Mouse (Mus musculus): ENCODE data around the gene Rcn1. TPM values are rescaled to one million over a fixed set of nuclear protein-coding genes. Genes with fewer than 3 reads are reported as not detected.

Rcn1 gene
- polyA plus RNA-seq, 1 experiment = 73.8 TPM

DNA sequence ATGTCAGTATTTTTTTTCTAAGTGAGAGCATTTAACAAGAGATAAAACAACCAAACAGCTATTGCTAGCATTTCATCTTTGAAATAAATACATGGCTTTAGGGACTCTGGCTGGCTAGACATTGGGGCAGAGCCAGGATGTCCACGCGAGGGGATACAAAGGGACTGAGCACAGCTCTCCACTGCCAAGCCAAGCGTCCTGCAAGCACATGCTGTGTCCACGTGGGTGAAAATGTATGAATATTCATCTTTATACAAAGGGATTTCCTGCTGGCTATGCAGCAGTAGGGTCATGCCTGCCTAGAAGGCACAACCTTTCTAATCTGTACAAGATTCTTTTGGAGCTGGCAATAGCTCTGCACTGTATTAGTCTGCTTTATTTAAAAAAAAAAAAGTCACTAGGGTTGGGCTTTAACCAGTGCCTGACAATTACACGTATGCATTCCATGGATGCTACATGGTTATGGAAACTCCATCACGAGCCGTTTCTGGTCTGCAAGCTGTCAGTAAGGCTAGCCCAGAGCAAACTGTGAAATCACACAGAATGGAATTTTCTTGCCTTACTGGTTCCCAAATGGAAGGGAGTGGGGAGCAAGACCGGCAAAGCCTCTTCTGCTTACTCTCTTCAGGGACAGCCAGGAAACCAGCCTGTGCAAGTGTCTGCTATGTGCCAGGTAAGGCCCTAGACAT is 17.7 kb upstream of the Rcn1 start:
- Histone ChIP-seq H3K27ac (ENCODE audit: insufficient read depth, low read length) (no peak overlapping the region), H3K36me3 (ENCODE audit: control insufficient read depth, insufficient read depth, low read length, poor library complexity, severe bottlenecking) (no peaks in the 10 kb centered on the region), H3K27me3 (ENCODE audit: control insufficient read depth, insufficient read depth, low read length, poor library complexity, severe bottlenecking) (no peaks in the 10 kb centered on the region), H3K9ac (ENCODE audit: low read depth, poor library complexity, severe bottlenecking) (no peak overlapping the region), H3K9me3 (replicated peaks; ENCODE audit: control insufficient read depth, insufficient read depth, low read length, poor library complexity, severe bottlenecking) (no peaks in the 10 kb centered on the region), H3K4me1 (ENCODE audit: control insufficient read depth, insufficient read depth, low read length) (no peaks in the 10 kb centered on the region), H3K4me3 (ENCODE audit: low read depth, low read length) (no peak overlapping the region)
- TF ChIP-seq EP300 (IDR thresholded peaks at IDR 0.05; ENCODE audit: insufficient read depth, low read depth, low read length) (no peak), POLR2A (IDR thresholded peaks at IDR 0.05; ENCODE audit: insufficient read depth, low read length) (no peak), CTCF (IDR thresholded peaks at IDR 0.05; ENCODE audit: low read depth, low read length) (no peak)

DNA sequence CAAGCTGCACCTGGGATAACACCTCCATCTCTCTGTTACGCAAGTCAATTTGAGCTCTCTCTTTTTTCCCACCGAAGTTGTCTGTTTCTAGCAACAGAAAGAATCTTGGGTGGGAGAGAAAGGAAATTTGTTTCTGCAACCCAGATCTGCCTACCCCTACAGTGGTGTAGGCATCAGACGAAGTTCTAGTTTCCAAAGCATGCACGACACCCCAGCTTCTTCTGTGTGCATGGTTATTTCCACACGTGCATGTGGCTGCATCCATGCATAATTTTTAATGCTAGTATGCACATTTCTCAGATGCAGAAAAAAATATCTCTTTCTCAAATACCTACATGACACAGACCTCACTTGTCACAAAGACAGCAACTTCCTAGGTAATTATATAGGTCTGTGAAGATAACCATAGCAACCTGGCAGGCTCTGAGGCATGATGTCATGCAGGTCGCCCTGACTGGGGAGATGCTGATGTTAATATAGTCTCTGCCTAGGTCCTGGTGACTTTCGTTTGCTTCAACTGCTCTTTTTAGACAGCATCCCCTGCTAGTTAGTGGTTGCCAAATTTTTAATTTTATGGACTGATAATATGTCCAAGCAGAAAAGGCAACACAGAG is 17.0 kb upstream of the Rcn1 start:
- Histone ChIP-seq H3K9me3 (replicated peaks; ENCODE audit: control insufficient read depth, insufficient read depth, low read length, poor library complexity, severe bottlenecking) (no peaks in the 10 kb centered on the region), H3K4me3 (ENCODE audit: low read depth, low read length) (no peak overlapping the region), H3K27ac (ENCODE audit: insufficient read depth, low read length) (no peak overlapping the region), H3K4me1 (ENCODE audit: control insufficient read depth, insufficient read depth, low read length) (no peaks in the 10 kb centered on the region), H3K9ac (ENCODE audit: low read depth, poor library complexity, severe bottlenecking) (no peak overlapping the region), H3K27me3 (ENCODE audit: control insufficient read depth, insufficient read depth, low read length, poor library complexity, severe bottlenecking) (no peaks in the 10 kb centered on the region), H3K36me3 (ENCODE audit: control insufficient read depth, insufficient read depth, low read length, poor library complexity, severe bottlenecking) (no peaks in the 10 kb centered on the region)
- no peak for TF ChIP-seq POLR2A (IDR thresholded peaks at IDR 0.05; ENCODE audit: insufficient read depth, low read length)
- no peak for TF ChIP-seq CTCF (IDR thresholded peaks at IDR 0.05; ENCODE audit: low read depth, low read length)
- no peak for TF ChIP-seq EP300 (IDR thresholded peaks at IDR 0.05; ENCODE audit: insufficient read depth, low read depth, low read length)

DNA sequence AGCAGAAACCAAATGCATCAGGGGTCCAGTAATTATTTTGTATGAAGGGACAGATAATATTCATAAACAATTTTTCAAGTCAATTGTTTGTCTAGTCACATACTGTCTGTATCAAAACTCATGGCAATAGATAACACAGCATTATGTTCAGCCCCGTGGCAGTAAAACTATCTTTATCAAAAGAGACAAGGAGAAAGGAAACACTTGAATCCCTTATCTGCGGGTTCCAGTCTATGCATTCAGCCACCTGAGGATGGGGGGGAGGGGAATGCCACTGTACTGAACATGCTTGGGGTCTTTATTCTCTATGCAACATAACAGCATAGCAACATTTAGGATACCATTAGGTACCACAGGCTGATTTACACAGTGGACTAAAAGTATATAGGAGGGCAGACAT is 15.2 kb upstream of the Rcn1 start:
- H3K36me3 ChIP-seq (ENCODE audit: control insufficient read depth, insufficient read depth, low read length, poor library complexity, severe bottlenecking) = no peaks in the 10 kb centered on the region
- no peak overlapping the region for H3K27ac ChIP-seq (ENCODE audit: insufficient read depth, low read length)
- no peaks in the 10 kb centered on the region for H3K27me3 ChIP-seq (ENCODE audit: control insufficient read depth, insufficient read depth, low read length, poor library complexity, severe bottlenecking)
- H3K4me3 ChIP-seq (ENCODE audit: low read depth, low read length) = no peak overlapping the region
- H3K4me1 ChIP-seq (ENCODE audit: control insufficient read depth, insufficient read depth, low read length) = no peaks in the 10 kb centered on the region
- H3K9me3 ChIP-seq (replicated peaks; ENCODE audit: control insufficient read depth, insufficient read depth, low read length, poor library complexity, severe bottlenecking) = no peaks in the 10 kb centered on the region
- H3K9ac ChIP-seq (ENCODE audit: low read depth, poor library complexity, severe bottlenecking) = no peak overlapping the region
- no peak for TF ChIP-seq EP300 (IDR thresholded peaks at IDR 0.05; ENCODE audit: insufficient read depth, low read depth, low read length)
- TF ChIP-seq CTCF (IDR thresholded peaks at IDR 0.05; ENCODE audit: low read depth, low read length) = no peak
- TF ChIP-seq POLR2A (IDR thresholded peaks at IDR 0.05; ENCODE audit: insufficient read depth, low read length) = no peak

GRCm38 (mm10) chr2:105409253-105409652 is 10.1 kb upstream of the Rcn1 start:
- Histone ChIP-seq H3K4me3 (ENCODE audit: low read depth, low read length) (no peak overlapping the region), H3K27ac (ENCODE audit: insufficient read depth, low read length) (no peak overlapping the region), H3K9me3 (replicated peaks; ENCODE audit: control insufficient read depth, insufficient read depth, low read length, poor library complexity, severe bottlenecking) (no peaks in the 10 kb centered on the region), H3K4me1 (ENCODE audit: control insufficient read depth, insufficient read depth, low read length) (peaks cover 3% of the 10 kb centered on the region), H3K36me3 (ENCODE audit: control insufficient read depth, insufficient read depth, low read length, poor library complexity, severe bottlenecking) (no peaks in the 10 kb centered on the region), H3K27me3 (ENCODE audit: control insufficient read depth, insufficient read depth, low read length, poor library complexity, severe bottlenecking) (no peaks in the 10 kb centered on the region; the same call in 1 of the 2 replicates), H3K9ac (ENCODE audit: low read depth, poor library complexity, severe bottlenecking) (no peak overlapping the region)
- TF ChIP-seq POLR2A (IDR thresholded peaks at IDR 0.05; ENCODE audit: insufficient read depth, low read length) (no peak), CTCF (IDR thresholded peaks at IDR 0.05; ENCODE audit: low read depth, low read length) (no peak), EP300 (IDR thresholded peaks at IDR 0.05; ENCODE audit: insufficient read depth, low read depth, low read length) (no peak)

GRCm38 (mm10) chr2:105408511-105408910 is 9.4 kb upstream of the Rcn1 start:
- no peaks in the 10 kb centered on the region for H3K9me3 ChIP-seq (replicated peaks; ENCODE audit: control insufficient read depth, insufficient read depth, low read length, poor library complexity, severe bottlenecking)
- H3K4me3 ChIP-seq (ENCODE audit: low read depth, low read length) = no peak overlapping the region
- H3K27ac ChIP-seq (ENCODE audit: insufficient read depth, low read length) = no peak overlapping the region
- peaks cover 3% of the 10 kb centered on the region for H3K4me1 ChIP-seq (ENCODE audit: control insufficient read depth, insufficient read depth, low read length)
- H3K9ac ChIP-seq (ENCODE audit: low read depth, poor library complexity, severe bottlenecking) = no peak overlapping the region
- no peaks in the 10 kb centered on the region; the same call in 1 of the 2 replicates for H3K27me3 ChIP-seq (ENCODE audit: control insufficient read depth, insufficient read depth, low read length, poor library complexity, severe bottlenecking)
- TF ChIP-seq POLR2A (IDR thresholded peaks at IDR 0.05; ENCODE audit: insufficient read depth, low read length) (no peak), CTCF (IDR thresholded peaks at IDR 0.05; ENCODE audit: low read depth, low read length) (no peak), EP300 (IDR thresholded peaks at IDR 0.05; ENCODE audit: insufficient read depth, low read depth, low read length) (no peak)
- H3K36me3 ChIP-seq (ENCODE audit: control insufficient read depth, insufficient read depth, low read length, poor library complexity, severe bottlenecking) = no peaks in the 10 kb centered on the region

DNA sequence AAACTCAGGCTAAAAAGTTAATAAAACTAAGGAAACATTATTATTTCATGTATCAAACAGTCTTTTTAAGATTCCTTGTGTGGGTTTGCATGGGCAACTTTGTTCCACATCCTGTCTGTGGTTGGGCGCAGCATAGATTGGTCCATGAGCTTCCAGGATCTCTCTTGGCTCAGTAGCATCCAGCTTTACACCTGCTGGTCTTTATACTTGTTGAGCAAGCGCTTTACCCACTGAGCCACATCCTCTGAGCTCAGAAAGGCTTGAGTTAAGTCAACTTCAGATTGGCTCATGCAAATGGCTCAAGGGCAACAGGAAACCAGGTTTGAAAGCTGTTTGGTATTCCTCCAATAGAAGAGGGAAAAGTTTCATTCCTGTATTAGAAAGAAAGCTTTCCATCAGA is 3.1 kb upstream of the Rcn1 start:
- no peak overlapping the region for H3K27ac ChIP-seq (ENCODE audit: insufficient read depth, low read length)
- H3K27me3 ChIP-seq (ENCODE audit: control insufficient read depth, insufficient read depth, low read length, poor library complexity, severe bottlenecking) = no peaks in the 10 kb centered on the region; the same call in 1 of the 2 replicates
- H3K9me3 ChIP-seq (replicated peaks; ENCODE audit: control insufficient read depth, insufficient read depth, low read length, poor library complexity, severe bottlenecking) = no peaks in the 10 kb centered on the region
- no peak for TF ChIP-seq EP300 (IDR thresholded peaks at IDR 0.05; ENCODE audit: insufficient read depth, low read depth, low read length)
- TF ChIP-seq POLR2A (IDR thresholded peaks at IDR 0.05; ENCODE audit: insufficient read depth, low read length) = no peak
- no peak for TF ChIP-seq CTCF (IDR thresholded peaks at IDR 0.05; ENCODE audit: low read depth, low read length)
- no peak overlapping the region for H3K4me3 ChIP-seq (ENCODE audit: low read depth, low read length)
- H3K36me3 ChIP-seq (ENCODE audit: control insufficient read depth, insufficient read depth, low read length, poor library complexity, severe bottlenecking) = no peaks in the 10 kb centered on the region
- no peak overlapping the region for H3K9ac ChIP-seq (ENCODE audit: low read depth, poor library complexity, severe bottlenecking)
- H3K4me1 ChIP-seq (ENCODE audit: control insufficient read depth, insufficient read depth, low read length) = peaks cover 2% of the 10 kb centered on the region
